Mouse (Mus musculus) thymus, postnatal 25 days (tissue): ENCODE measurements around the gene Map3k11.

Source experiments
- DNase-seq: peaks from one replicate; pipeline ENCODE4 v3.0.0; 2022

Gene Map3k11

DNA sequence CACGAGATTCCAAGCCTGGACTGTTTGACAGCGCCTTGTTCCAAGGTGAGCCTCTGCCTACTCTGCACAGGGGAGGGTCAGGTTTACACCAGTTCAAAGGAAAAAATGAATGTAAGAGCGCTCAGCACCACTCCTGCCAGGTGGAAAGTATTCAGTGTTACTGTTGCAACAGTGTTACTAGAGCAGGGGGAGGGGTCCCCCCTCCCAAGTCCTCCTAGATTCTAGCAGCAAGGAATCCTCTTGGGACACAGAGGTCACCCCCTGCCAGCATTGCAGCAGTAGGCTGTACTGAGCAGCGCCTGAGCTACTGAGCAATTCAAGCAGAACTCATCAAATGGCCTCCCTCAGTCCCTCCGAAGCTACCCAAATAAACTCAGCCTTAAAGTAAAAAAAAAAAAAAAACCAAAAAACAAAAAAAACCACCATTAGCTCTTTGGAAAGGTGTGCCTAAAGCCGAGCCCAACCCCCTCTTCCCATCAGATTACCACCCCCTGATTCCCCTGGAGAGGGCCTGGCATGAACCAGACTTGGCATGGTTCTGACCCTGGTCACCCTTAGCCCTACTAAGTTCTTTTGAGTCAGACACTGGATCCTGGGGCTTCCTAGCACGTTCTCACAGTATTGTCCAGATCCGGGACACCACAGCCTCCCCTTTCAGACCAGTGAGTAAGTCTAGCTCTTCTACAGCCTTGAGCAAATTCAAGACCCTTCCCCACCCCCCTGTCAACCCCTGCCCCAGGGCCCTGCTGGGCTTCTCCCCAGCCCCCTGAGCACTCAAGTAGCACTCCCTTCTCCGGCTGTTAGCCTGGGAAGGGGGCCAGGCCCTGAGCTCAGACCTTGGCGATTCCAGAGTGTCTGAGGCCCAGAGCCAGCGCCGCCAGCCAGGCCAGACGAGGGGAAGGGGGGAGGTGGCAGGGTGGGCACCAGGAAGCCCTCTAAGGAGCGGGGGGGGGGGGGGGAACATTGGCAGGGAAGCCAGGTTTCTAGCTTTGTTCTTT lies 52.1 kb downstream of the Map3k11 start, which contains the start of gene Ltbp3:
Gene Ltbp3, plus strand, starts transcription at position 585 of the 998 bp plus-strand sequence.
- no peak for DNase-seq

DNA sequence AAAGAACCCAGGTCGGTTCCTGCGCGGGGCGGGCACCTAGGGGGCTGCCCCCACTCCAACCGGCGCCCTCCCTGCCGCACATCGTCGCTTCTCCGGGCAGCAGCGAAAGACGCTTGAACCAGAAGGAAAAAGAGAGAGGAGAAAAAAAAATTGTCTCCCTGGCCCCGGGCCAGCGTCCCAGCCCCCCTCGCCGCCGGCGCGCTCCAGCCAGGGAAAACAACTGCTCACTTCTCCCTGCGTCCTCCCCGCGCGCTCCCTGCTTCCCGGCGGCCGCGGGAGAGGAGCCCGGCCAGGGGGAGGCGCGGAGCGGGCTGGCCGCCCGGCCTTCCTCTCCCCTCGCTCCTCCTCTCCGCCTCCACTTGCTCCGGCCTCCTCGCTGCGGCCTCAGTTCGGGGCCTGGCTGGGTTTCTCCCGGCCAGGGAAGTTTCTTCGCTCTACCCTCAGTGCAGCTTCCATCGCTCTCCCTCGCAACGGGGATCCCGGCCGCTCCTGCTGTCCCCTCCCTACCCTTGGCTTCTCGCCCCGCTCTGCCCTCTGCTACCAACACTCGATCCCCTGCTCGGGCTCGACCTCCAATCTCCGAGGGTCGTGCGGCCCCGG lies 53.2 kb downstream of the Map3k11 start:
- DNase-seq, result no peak

DNA sequence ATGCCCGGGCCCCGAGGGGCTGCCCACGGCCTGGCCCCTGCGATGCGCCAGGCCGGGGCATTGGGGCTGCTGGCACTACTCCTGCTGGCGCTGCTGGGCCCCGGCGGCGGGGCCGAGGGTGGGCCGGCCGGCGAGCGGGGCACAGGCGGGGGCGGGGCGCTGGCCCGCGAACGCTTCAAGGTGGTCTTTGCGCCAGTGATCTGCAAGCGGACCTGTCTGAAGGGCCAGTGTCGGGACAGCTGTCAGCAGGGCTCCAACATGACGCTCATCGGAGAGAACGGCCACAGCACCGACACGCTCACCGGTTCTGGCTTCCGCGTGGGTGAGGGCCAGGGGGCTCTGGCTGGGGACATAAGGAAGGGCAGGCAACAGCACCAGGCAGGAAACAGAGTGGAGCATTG lies 53.7 kb downstream of the Map3k11 start:
- no peak for DNase-seq

DNA sequence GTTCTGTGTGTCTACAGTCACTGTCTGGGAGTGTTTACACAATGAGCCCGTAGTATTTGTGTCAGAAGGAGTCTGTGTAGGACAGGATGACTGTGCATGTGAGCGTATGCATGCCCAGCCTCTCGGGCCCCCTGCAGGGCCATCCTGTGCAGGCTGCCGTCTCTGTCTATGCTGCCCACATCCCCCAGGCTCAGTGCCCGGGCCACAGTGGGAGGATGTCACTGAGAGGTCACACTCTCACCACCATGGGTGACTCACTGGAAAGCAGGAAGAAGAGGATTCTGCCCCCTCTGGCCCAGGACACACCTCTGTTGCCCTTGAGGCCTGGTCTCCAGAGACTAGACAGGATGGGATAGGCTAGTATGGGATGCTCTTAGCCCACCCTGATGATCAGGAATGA lies 55.0 kb downstream of the Map3k11 start:
- DNase-seq, result no peak

DNA sequence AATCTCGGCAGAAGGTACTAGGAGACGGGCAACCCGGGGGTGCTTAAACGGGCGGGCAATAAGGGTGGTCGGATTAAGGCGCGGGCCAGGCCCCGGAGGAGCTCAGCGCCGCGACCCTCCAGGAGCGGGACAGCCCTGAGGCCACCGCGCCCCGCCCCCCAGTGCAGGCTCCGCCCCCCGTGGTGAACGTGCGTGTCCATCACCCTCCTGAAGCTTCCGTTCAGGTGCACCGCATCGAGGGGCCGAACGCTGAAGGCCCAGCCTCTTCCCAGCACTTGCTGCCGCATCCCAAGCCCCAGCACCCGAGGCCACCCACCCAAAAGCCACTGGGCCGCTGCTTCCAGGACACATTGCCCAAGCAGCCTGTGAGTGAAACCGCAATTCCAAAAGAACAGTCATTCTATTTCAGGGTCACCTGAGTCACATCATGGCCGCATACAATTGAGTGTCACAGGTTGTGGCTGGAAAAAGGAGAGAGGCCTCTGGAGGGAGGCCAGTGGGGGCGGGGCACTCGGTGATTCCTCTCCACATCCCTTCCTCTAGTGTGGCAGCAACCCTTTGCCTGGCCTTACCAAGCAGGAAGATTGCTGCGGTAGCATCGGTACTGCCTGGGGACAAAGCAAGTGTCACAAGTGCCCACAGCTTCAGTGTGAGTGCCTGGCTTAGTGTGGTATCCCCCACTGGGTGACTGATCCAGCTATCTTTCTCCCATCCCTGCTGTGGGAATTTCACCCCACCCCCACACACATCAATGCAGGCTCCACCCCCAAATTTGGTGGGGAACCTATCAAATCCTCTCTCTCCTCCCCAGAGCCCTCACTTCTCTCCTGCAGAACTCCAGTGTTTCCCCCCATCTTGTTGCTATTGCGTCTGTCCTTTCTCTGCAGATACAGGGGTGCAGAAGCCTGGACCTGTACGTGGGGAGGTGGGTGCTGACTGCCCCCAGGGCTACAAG lies 57.5 kb downstream of the Map3k11 start:
- DNase-seq, result no peak

DNA sequence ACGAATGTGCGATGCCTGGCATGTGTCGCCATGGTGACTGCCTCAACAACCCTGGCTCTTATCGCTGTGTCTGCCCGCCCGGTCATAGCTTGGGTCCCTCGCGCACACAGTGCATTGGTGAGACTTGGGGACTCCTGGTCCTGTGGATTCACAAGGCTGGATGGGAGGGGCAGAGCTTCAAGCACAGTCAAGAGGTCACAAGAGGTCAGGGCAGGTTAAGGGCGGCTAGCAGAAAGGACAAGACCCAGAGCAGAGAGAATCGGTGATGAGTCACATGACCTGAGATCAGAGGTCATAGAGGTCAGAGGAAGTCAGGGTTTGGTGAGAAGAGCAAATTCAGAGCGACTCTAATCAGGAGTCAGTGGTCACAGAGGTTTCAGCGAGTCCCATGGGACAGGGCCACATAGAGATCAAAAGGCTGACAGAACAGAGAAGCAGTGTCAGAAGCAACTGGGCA lies 58.4 kb downstream of the Map3k11 start:
- DNase-seq, result no peak

DNA sequence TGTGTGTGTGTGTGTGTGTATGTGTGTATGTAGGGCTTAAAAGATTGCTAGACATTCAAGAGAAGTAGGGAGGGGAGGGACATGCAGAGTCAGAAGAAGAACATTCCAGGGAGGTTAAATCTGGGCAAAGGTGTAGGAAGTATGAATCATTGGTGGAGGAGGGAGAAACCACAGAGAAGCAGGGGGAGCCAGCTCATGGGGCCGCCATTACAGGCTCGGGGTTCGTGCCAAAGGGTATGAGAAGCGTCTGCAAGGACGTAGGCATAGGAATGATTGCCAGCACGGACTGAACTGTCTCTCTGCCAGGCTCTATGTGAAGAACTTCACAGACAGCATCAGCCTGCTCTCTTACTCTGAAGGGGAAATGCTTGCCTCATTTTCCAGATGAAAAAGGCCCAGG lies 60.9 kb downstream of the Map3k11 start:
- no peak for DNase-seq

DNA sequence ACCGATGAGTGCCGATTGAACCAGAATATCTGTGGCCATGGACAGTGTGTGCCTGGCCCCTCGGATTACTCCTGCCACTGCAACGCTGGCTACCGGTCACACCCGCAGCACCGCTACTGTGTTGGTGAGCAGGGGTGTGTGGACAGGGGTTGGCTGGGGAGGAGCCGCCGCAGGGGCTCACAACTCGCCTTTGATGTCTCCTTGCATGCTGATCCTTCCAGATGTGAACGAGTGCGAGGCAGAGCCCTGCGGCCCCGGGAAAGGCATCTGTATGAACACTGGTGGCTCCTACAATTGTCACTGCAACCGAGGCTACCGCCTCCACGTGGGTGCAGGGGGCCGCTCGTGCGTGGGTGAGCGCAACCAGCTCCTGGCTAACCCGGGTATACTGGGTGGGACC lies 62.4 kb downstream of the Map3k11 start:
- no peak for DNase-seq

DNA sequence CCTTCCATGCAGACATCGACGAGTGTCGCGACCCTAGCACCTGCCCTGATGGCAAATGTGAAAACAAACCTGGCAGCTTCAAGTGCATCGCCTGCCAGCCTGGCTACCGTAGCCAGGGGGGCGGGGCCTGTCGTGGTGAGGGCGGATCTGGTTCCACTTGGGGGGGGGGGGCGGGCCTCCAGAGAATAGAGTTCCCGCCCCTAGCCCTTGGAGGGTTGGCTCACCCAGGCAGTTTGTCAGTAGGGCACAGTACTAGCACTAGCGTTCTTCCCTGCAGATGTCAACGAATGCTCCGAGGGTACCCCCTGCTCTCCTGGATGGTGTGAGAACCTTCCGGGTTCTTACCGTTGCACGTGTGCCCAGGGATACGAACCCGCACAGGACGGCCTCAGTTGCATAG lies 63.2 kb downstream of the Map3k11 start:
- DNase-seq, result peak; percentile 37
